Mouse (Mus musculus) v-Abl transformed pro-B cells (cell line): ENCODE results near the gene Unc5b.
"Not testable (repeated sequence)": the region's sequence is repeated elsewhere in the genome, so short reads cannot be mapped to it uniquely, and the experiment has no call there.

Source experiments
- in situ Hi-C, 2 experiments: fragments of 400-800 bp; cut with MboI; formaldehyde crosslinking; loops; one replicate each; pipeline ENCODE4 v1.15.1; 2025; ENCODE audit not compliant: unreplicated experiment in 2 of 2

Gene Unc5b

GRCm38 (mm10) chr10:60831379-60831778 lies at the start of gene Unc5b:
Gene Unc5b, minus strand, starts transcription at chr10:60831581.
- in situ Hi-C loops, result no loop called here

DNA sequence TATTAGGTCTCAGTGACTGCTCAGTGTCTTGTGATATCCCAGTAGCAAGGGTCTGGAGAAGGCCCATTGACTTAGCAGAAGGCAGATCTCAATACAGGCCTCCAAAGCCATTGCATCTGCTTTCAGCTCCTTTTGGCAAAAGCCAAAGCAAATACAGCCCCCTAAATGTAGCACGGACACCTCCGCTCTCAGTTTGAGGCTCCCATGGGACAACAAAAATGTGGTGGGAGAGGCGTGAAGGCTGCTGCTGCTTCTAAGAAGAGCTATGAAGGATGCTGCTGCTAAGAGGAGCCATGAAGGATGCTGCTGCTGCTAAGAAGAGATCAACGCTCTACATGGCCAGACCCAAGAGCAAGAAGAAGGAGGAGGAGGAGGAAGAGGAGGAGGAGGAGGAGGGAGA lies 48.4 kb upstream of the Unc5b start:
- in situ Hi-C loops, result no loop called here

- in situ Hi-C loops, result no loop called here
Observed at GRCm38 (mm10) chr10:60877075-60877474, 45.7 kb upstream of the Unc5b start.

- in situ Hi-C loops, result no loop called here
Observed at GRCm38 (mm10) chr10:60875011-60875410, 43.6 kb upstream of the Unc5b start.

DNA sequence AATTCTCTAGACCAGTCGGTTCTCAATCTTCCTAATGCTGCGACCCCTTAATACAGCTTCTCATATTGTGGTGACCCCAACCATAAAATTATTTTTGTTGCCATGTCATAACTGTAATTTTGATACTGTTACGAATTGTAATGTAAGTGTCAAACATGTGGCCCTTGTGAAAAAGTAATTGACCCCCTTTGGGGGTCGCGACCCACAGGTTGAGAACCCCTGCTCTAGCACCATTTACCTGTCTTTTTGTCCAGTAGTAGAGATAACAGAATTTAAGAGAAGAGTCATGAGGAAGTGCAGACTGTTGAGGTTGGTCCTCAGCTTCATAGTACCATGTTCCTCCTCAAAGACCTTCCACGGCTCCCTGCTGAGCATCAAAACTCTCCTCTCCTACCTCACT lies 31.9 kb upstream of the Unc5b start:
- in situ Hi-C loops, result no loop called here

GRCm38 (mm10) chr10:60862477-60863293 lies 31.3 kb upstream of the Unc5b start:
- in situ Hi-C loops, result no loop called here

- in situ Hi-C loops, result not testable (repeated sequence)
Observed at GRCm38 (mm10) chr10:60845271-60845670, 13.9 kb upstream of the Unc5b start.

DNA sequence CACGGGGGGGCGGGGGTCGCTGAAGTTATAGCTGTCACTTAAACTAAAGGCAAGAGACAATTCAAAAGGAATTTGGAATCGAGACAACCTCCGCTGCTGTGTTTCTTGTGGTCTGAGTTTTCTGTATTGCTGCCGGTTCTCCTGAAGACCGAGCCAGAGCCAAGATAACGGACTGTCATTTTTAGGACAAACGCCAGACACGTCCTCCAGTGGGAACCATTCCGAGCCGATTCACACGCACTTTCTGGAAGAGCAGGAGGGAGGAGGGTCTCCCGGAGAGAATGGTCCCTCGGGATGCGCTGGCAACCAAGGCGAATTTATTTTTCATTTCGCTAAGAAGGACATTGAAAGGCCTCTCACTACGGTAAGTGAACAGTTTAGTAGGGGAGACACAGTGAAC lies 7.4 kb upstream of the Unc5b start:
- in situ Hi-C loops, result no loop called here

DNA sequence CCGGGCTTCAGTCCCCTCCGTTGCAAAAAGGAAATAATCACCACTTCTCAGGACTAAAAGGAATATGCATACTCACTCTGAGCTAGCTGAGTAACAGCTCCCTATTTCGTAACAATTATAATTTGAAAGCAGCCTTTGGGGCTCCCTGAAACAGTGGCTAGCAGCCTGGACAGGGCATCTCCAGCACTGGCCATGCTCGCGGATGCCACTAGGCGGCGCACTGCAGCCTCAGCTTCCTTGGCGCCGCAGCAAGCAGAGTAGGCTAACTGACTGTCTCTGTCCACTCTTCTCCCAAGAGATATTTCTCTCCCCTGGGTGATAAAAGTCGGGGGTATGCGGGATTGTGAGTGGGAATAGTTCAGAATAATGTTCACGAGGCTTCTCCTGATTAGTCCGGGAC lies 3.6 kb upstream of the Unc5b start:
- in situ Hi-C loops, result no loop called here

DNA sequence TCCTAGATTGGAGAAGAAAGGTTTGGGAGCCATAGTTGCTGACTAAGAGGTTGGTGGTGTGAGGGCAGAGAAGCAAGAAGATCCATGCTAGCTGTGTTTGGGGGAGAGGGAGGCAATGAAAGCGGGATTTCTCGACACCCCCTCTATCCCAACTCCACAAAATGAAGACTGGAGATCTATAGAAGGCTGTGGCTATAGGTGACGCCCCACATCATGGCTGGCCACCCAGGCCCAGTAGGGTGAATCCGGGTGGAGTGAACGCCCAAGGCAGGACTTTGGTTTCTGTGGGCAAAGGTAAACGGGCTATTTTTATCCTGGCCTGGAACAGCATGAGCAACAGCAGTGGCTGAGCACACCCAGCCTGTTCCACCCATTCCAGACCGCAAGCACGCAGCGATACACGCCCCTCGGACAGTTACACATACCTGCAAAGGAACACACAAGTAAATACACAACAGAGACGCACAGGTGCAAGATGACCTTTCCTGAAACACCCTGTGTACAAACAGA lies 1.3 kb upstream of the Unc5b start:
- in situ Hi-C loops, result no loop called here

DNA sequence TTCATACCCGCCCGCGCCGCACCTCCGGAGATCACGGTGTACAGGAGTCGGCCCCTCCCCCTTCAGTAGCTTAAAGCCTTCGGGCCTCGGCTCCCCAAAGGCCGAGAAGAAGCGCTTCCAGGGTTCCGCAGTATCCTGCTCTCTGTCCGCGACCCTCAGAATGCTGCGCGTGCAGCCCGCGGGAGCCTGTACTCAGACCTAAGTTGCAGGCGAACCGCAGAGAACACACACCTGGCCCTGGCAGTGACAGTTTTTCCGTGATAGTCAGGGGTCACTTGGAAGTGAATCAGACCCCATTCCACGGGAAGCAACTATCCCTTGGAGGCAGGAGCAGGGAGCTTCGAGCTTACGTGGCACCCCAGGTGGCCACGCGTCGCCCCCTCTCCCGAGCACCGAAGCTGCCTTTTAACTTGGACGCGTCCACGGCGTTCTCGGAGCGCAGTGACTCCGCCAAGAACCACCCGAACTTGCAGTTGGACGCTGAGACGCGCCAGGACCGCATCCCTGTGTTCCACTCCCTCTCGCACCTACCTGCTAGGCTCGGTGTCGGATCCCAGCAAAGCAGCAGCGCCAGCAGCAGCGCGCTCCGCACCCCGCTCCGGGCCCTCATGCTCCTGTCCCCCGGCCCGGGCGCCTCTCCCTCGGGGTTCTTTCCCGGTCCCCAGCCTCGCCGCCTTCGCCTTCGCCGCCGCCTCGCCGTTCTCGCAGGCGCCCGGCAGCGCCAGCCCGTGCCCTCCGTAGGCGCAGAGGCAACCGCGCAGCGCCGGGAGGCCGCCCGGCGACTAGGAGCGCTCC lies 628 bp downstream of the Unc5b start:
- in situ Hi-C loops, result no loop called here

- in situ Hi-C loops, result no loop called here
Observed at GRCm38 (mm10) chr10:60830000-60830399, 1.4 kb downstream of the Unc5b start.

DNA sequence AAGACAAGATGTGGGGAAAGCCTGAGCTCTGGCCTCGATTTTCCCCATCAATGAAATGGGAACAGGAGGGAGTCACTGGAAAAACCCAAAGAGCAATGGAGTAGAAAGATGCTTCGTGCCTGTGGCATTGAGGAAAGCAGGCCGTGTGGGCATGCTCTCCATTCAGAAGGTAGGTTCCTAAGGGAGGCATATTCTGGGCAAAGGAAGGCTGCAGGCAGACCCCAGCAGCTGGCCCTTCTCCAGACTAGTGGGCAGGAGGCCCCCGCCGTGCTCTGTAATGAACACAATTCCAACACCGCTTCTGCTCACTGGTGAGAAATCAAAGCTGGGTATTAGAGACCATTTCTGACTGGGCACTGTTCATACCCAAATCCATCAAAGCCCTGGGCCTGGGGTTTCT lies 2.3 kb downstream of the Unc5b start:
- in situ Hi-C loops, result no loop called here

DNA sequence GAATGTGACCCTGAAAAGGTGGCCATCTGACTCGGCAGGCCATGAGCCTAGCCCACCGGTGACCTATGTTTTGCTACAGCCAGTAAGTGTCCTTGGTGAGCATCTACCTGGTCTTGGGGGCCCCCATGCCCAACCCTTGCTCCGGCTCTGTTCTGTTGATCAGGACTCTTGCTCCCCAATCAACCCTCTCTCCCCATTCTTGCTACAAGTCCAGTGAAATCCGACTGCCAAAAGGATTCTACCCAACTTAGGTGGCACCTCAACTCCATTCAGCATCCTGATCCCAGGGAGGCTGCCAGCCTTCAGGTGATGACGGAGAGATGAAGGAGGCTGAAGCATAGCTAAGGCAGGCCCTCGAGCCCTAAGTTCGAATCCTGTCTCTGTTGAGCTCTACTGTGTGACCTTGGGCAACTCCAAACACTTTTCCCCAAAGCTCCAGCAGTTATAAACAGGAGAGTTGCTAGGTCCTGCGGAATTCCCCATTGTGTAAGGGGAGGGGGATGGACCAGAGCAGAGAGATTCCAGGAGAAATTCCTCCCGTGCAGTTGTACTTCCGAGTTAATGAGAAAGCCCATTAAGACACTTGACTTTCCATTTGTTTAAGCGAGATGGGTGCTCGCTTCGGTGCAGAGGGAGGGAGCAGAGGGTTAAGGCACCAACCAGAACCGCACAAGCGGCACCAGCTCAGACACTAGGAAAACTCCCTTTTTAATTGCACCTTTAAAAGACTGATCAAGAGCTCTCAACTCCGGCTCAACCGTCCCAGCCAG lies 3.3 kb downstream of the Unc5b start:
- in situ Hi-C loops, result no loop called here

DNA sequence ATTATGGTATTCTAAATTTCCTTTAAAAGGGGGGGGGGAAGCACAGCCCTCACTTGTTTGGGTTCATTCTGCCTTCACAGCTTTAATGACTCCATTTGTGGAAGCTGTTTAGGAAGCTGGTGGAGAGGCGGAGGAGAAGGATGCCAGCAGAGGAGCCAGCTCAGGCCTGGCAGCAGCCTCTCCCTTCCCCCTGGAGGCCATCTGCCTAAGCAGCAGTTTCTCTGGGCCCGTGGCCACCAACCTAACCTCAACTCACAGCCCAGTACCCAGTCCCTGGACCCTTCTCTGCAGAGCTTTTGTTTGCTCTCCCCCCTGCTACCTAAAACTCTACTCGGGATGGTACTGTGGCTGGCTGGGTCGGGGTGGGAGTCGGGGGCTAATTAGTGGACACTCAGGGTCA lies 4.1 kb downstream of the Unc5b start:
- in situ Hi-C loops, result no loop called here

DNA sequence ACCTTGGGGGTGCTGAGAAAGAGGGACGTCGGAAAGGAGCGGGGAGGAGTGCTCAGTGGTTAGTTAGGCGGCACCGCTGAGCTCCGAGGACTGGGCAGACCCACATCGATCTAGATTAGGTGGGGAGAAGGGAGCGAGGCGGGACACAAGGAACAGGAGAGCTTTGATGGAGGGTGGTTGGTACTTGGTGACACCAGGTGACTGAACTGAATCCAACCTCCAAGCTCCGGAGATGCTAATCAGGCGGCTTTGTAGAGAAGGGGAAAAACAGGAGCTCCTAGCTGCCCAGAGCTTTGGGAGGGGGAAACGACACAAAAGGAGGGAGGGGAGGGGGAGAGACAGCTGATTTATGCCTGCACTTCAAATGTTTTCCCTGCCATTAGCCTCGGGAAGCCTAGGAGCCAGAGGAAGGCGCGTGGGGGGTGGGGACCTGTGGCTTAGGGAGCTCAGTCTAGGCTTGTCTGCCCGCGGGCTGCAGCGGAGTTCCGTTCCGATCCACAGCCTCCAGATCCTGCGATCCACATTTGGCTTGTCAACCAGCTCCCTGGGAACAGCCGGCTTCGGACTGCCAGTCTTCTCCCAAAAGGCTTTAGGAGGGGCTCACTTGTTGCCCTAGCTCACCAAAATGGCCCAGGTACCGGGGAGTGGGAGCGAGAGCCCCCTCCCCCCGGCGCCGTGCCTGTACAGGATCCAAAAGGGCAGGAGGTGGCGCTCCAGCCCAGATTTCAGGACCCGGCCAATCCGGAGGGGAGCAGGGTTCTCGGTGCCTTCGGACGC lies 4.7 kb downstream of the Unc5b start:
- in situ Hi-C loops, result no loop called here

DNA sequence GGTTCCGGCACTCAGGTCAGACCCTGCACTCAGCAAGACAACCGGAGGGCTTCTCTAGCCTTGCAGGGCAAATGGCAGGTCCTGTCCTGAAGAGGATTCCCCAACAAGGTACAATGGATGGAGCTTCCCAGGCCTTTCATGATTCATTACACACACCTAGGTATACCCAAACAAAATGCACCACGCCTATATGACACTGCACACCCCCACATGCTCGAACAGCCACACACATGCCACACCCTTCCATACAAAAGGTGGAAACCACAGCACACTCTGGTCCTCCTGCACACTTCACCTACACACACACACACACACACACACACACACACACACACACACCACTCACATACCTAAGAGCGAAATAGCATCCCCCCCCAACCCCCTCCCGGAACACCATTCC lies 5.4 kb downstream of the Unc5b start:
- in situ Hi-C loops, result no loop called here

- in situ Hi-C loops, result no loop called here
Observed at GRCm38 (mm10) chr10:60823744-60824143, 7.6 kb downstream of the Unc5b start.

DNA sequence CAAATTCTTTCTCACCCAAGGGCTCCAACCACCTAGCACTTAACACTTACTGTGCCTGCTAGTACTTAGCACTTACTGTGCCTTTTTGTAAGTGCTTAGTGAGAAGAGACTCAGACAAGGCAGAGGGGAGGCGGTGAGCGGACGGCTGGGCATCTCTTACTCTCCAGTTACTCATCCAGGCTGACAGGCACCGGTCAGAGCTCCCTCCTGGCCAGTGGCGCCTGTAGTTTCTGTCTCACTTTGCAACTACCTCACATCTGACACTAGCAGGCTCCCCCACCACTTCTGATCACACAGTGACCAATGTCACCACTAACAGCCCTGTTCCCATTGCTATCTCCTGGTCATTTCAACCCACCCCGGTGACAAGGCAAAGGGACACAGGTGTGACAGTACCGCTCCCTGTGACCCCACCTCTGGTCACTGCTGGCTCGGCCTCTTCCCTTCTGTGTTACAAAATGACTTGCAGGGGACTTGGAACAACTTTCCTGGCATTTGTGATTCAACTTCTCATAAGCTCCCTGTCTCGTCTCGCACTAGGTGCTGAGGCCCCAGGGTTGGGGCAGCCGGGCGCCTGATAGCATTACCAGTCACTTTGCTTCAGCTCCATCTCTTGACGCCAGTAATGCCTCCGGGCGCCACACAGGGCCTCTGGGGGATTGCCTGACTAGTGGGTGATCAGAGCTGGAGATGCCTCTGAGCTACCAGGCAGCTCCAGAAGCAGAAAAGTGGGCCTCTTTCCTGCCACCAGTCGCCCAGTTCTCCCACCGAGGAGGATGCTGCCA lies 8.5 kb downstream of the Unc5b start:
- in situ Hi-C loops, result no loop called here
